Mouse (Mus musculus): ENCODE measurements around the gene Irgm1.

GRCm38 (mm10) chr11:48842378-48842792 lies 29.1 kb downstream of the Irgm1 start:
- TF ChIP-seq POLR2A (IDR thresholded peaks at IDR 0.05; ENCODE audit: borderline replicate concordance, extremely low read depth, insufficient read depth, insufficient read length, poor library complexity, severe bottlenecking) (no peak), CTCF (IDR thresholded peaks at IDR 0.05; ENCODE audit: borderline replicate concordance, extremely low read depth, insufficient read depth, insufficient read length) (no peak)
